Mouse (Mus musculus): ENCODE data around the gene Gm20422. TPM values are rescaled to one million over a fixed set of nuclear protein-coding genes. Genes with fewer than 3 reads are reported as not detected.

The Gm20422 gene
- polyA plus RNA-seq (2015; fragmentation: Nextera tagmentation; extraction: Ambion mirVana): 0.25 TPM in 1 of 2 replicates, not detected in the other

DNA sequence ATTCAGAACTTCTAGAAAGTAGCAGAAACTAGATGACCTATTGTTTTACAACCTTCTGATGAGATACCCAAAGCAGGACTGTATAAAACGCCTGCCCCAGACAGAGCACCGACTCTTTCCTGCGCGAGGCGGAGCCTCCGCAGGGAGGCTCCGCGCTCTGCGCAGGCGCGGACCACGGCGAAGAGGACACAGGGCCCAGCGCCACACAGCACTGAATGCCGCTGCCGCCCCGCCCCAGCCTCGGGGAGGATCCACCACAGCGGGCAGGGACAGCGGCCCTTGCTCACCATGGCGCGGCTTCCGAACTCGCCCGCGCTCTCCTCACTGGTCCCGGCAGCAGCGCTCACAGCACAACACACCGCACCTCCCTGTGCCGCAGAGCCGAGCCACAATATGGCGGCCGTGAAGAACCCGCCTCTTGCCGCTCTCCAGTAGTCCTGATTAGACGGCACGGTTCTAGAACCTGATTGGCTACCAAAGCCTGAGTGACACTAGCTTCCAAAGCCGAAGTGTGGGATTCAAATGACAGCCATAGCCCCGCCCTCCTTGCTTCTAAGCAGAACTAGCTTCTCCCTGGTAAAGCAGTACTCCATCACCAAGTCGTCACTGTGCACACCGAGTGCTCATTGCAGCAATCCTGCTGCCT lies at the start of gene Gm20422:
Gene Gm20422 (minus strand): TSS at position 384 of the 646 bp plus-strand sequence.
- Histone ChIP-seq H3K9me3 (replicated peaks; ENCODE audit: control insufficient read depth, low read length) (no peaks in the 10 kb centered on the region), H3K4me1 (ENCODE audit: control insufficient read depth, insufficient read depth, low read length) (peaks cover 17% of the 10 kb centered on the region), H3K27ac (ENCODE audit: low read length) (peak within 1 kb of the TSS; percentile 99), H3K4me3 (ENCODE audit: low read length) (peak within 1 kb of the TSS; percentile 77), H3K27me3 (ENCODE audit: control insufficient read depth, insufficient read depth, low read length) (no peaks in the 10 kb centered on the region), H3K36me3 (ENCODE audit: control insufficient read depth, insufficient read depth) (no peaks in the 10 kb centered on the region), H3K4me2 (ENCODE audit: low read depth, low read length) (peak within 1 kb of the TSS; percentile 84), H3K9ac (ENCODE audit: low read length) (peak within 1 kb of the TSS; percentile 95)
- ATAC-seq (replicated peaks; ENCODE audit: extremely low read depth, insufficient read depth, low FRiP score): peak; percentile 99
- under 1% methylated on average over 41 of the region's 41 CpGs for WGBS

DNA sequence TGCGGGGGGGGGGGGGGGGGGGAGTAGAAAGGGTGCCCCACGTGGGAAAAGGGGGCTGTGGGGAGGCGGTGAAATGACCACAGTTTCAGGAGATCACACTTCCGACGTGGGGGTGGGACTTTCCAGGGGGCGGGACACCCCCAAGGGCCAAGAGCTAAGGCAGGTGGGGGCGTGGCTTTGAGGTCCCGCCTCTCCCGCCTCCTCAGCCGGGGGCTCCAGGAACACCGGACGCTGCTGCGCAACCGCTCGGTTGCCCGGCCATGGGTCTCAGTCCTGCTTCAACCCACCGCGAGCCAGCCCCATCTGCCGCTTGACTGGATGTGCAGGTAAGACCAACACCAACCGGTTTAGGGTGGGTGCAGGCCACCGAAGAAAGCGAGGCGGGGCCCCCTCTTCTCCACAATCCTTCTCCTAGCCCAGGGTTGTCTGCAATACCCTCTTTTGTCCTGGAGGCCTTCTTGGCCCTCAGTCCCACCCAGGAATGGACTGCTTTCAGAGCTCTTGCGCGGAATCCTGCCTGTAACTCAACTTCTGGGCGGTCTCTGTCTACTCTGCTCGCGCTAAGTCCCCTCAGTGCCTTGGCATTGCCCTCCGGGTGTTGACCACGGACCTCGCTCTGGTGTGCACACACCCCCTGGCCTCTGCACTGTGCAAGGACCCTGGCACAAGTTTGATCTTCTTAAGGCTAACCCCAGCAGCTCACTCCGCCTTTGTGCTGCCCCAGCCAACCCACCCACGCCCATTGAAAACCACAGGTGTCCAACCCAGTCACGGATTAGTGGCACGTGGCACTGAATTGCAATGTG lies 47.9 kb upstream of the Gm20422 start, which contains the start of gene Lpar2:
Gene Lpar2 (plus strand): TSS at position 44 of the 806 bp plus-strand sequence.
- H3K27ac ChIP-seq (ENCODE audit: low read length): peak within 1 kb of the TSS; percentile 42; the same call in 1 of the 2 replicates
- peak within 1 kb of the TSS; percentile 94 for H3K4me2 ChIP-seq (ENCODE audit: low read depth, low read length)
- H3K4me1 ChIP-seq (ENCODE audit: control insufficient read depth, insufficient read depth, low read length): peaks cover 6% of the 10 kb centered on the region; the same call in 1 of the 2 replicates
- 5% methylated on average over 32 of the region's 35 CpGs for WGBS
- H3K4me3 ChIP-seq (ENCODE audit: low read length): peak within 1 kb of the TSS; percentile 65
- ATAC-seq (replicated peaks; ENCODE audit: extremely low read depth, insufficient read depth, low FRiP score): peak; percentile 74
- H3K9me3 ChIP-seq (replicated peaks; ENCODE audit: control insufficient read depth, low read length): no peaks in the 10 kb centered on the region
- no peaks in the 10 kb centered on the region for H3K27me3 ChIP-seq (ENCODE audit: control insufficient read depth, insufficient read depth, low read length)
- H3K36me3 ChIP-seq (ENCODE audit: control insufficient read depth, insufficient read depth): no peaks in the 10 kb centered on the region; the same call in 1 of the 2 replicates
- peak within 1 kb of the TSS; percentile 76 for H3K9ac ChIP-seq (ENCODE audit: low read length)

DNA sequence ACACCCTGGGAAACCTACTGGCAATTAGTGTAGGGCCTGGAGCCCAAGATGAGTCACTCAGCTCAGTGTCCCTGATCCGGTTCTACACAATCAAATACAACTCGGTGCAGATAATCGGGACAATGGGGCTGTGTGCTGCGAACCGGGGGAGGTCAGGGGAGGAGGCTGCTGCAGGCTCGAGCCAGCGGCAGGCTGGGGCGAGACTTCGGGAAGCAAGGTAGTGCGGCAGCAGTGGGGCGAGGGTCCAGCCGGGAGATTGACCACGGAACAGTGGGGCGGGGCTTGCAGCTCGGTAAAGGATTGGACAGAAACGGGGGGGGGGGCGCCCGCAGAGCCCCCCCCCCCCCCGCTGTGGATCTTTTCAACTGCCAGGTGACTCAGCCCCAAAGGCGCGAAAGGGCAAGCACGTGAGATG lies 47.3 kb upstream of the Gm20422 start:
- peak overlapping the region; percentile 94 for H3K4me2 ChIP-seq (ENCODE audit: low read depth, low read length)
- 2% methylated on average over 14 of the region's 22 CpGs for WGBS
- peak; percentile 14; the same call in 1 of the 2 replicates for ATAC-seq (replicated peaks; ENCODE audit: extremely low read depth, insufficient read depth, low FRiP score)
- H3K27me3 ChIP-seq (ENCODE audit: control insufficient read depth, insufficient read depth, low read length): no peaks in the 10 kb centered on the region
- H3K4me3 ChIP-seq (ENCODE audit: low read length): peak overlapping the region; percentile 65
- no peaks in the 10 kb centered on the region; the same call in 1 of the 2 replicates for H3K36me3 ChIP-seq (ENCODE audit: control insufficient read depth, insufficient read depth)
- H3K9me3 ChIP-seq (replicated peaks; ENCODE audit: control insufficient read depth, low read length): no peaks in the 10 kb centered on the region
- peaks cover 6% of the 10 kb centered on the region; the same call in 1 of the 2 replicates for H3K4me1 ChIP-seq (ENCODE audit: control insufficient read depth, insufficient read depth, low read length)
- H3K27ac ChIP-seq (ENCODE audit: low read length): peak overlapping the region; percentile 4; the same call in 1 of the 2 replicates
- H3K9ac ChIP-seq (ENCODE audit: low read length): peak overlapping the region; percentile 76

DNA sequence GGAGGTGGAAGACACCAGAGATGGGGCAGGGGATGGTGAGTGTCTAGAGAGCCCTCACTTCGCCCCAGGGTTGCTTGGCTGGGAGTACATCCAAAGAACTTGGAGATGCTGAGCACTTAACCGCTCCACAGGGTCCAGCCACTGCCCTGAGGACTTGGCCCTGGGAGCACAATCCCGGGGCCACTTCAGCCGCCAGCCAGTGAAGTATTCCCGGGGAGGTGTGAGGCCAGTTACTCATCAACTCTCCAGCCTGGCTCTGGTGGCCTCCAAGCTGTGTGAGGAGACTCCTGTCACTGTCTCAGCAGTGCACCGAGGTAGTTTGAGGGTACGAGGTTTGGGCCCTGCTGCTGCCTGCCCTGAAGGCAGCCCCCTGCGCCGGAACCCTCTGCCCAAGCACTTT lies 45.8 kb upstream of the Gm20422 start:
- no peaks in the 10 kb centered on the region for H3K9me3 ChIP-seq (replicated peaks; ENCODE audit: control insufficient read depth, low read length)
- WGBS: 71% methylated on average over 9 of the region's 9 CpGs

DNA sequence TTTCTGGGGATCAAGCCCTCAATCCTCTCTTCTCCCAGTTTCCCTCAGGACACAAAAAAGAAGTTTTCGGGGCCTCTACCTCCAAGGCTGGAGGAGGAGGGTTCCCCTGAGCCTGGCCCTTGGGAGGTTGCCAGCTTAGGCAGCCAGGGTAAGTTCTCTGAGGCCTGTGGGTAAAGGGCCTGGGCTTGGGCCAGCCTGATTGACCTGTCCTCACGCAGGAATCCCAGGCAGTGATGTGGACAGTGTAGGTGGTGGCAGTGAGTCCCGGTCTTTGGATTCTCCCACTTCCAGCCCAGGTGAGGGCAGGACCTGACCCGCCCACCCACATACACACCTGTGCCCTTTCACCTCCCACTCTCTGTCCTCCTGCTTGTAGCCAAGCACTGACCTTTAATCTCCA lies 40.7 kb upstream of the Gm20422 start:
- H3K36me3 ChIP-seq (ENCODE audit: control insufficient read depth, insufficient read depth): peaks cover 14% of the 10 kb centered on the region
- H3K4me1 ChIP-seq (ENCODE audit: control insufficient read depth, insufficient read depth, low read length): no peaks in the 10 kb centered on the region
- no peak overlapping the region for H3K4me3 ChIP-seq (ENCODE audit: low read length)
- WGBS: 87% methylated on average over 4 of the region's 4 CpGs
- H3K9ac ChIP-seq (ENCODE audit: low read length): no peak overlapping the region
- H3K27ac ChIP-seq (ENCODE audit: low read length): no peak overlapping the region
- no peak overlapping the region for H3K4me2 ChIP-seq (ENCODE audit: low read depth, low read length)
- ATAC-seq (replicated peaks; ENCODE audit: extremely low read depth, insufficient read depth, low FRiP score): no peak
- no peaks in the 10 kb centered on the region; the same call in 1 of the 2 replicates for H3K9me3 ChIP-seq (replicated peaks; ENCODE audit: control insufficient read depth, low read length)
- H3K27me3 ChIP-seq (ENCODE audit: control insufficient read depth, insufficient read depth, low read length): no peaks in the 10 kb centered on the region

More for the DNA sequence above, 45.8 kb upstream of the Gm20422 start:
- peaks cover 6% of the 10 kb centered on the region; the same call in 1 of the 2 replicates for H3K4me1 ChIP-seq (ENCODE audit: control insufficient read depth, insufficient read depth, low read length)
- no peaks in the 10 kb centered on the region; the same call in 1 of the 2 replicates for H3K36me3 ChIP-seq (ENCODE audit: control insufficient read depth, insufficient read depth)
- no peaks in the 10 kb centered on the region for H3K27me3 ChIP-seq (ENCODE audit: control insufficient read depth, insufficient read depth, low read length)
- ATAC-seq (replicated peaks; ENCODE audit: extremely low read depth, insufficient read depth, low FRiP score): no peak
- no peak overlapping the region for H3K9ac ChIP-seq (ENCODE audit: low read length)
- H3K4me3 ChIP-seq (ENCODE audit: low read length): no peak overlapping the region
- no peak overlapping the region for H3K27ac ChIP-seq (ENCODE audit: low read length)
- no peak overlapping the region for H3K4me2 ChIP-seq (ENCODE audit: low read depth, low read length)

DNA sequence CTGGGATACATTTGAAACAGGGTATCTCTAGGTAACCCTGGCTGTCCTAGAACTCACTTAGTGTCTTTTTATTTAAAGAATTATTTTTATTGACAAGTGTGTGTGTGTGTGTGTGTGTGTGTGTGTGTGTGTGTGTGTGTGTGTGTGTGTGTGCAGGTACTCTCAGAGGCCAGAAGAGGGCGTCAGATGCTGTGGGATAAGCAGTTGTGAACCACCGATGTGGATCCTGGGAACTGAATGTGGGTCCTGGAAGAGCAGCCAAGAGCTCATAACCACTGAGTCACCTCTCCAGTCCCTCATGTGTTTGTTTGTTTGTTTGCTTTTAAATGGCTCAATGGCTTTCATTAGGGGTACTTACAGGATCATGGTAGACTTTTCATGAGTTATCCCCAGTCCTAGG lies 40.2 kb upstream of the Gm20422 start:
- no peaks in the 10 kb centered on the region for H3K27me3 ChIP-seq (ENCODE audit: control insufficient read depth, insufficient read depth, low read length)

DNA sequence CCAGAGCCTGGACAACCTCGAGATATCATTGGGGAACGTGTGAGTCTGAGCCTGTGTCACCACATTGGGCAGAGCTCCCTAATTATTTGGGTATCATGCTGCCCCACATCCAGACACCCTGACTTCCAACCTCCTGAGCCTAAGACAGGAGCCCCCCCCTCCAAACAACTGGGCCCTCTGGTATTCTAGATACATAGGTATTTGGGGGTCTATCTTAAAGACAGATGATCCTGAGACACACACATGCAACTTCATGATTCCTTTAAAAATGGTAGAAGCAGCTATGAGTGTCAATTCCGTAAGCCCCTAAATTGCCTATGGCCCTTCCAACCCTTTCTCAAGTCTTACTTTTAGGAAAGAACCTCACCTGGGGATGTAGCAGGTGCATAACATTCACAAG lies 35.1 kb upstream of the Gm20422 start:
- Histone ChIP-seq H3K4me2 (ENCODE audit: low read depth, low read length) (no peak overlapping the region), H3K4me1 (ENCODE audit: control insufficient read depth, insufficient read depth, low read length) (peaks cover 4% of the 10 kb centered on the region), H3K9me3 (replicated peaks; ENCODE audit: control insufficient read depth, low read length) (peaks cover 2% of the 10 kb centered on the region; the same call in 1 of the 2 replicates), H3K4me3 (ENCODE audit: low read length) (no peak overlapping the region), H3K27ac (ENCODE audit: low read length) (no peak overlapping the region), H3K36me3 (ENCODE audit: control insufficient read depth, insufficient read depth) (peaks cover 43% of the 10 kb centered on the region), H3K9ac (ENCODE audit: low read length) (no peak overlapping the region), H3K27me3 (ENCODE audit: control insufficient read depth, insufficient read depth, low read length) (no peaks in the 10 kb centered on the region)
- no peak for ATAC-seq (replicated peaks; ENCODE audit: extremely low read depth, insufficient read depth, low FRiP score)
- WGBS: 49% methylated on average over 3 of the region's 3 CpGs

More for the DNA sequence above, 40.2 kb upstream of the Gm20422 start:
- no peak overlapping the region for H3K4me3 ChIP-seq (ENCODE audit: low read length)
- ATAC-seq (replicated peaks; ENCODE audit: extremely low read depth, insufficient read depth, low FRiP score): no peak
- 89% methylated on average over 2 of the region's 2 CpGs for WGBS
- H3K4me2 ChIP-seq (ENCODE audit: low read depth, low read length): no peak overlapping the region
- H3K4me1 ChIP-seq (ENCODE audit: control insufficient read depth, insufficient read depth, low read length): no peaks in the 10 kb centered on the region
- no peak overlapping the region for H3K9ac ChIP-seq (ENCODE audit: low read length)
- peaks cover 2% of the 10 kb centered on the region; the same call in 1 of the 2 replicates for H3K9me3 ChIP-seq (replicated peaks; ENCODE audit: control insufficient read depth, low read length)
- H3K27ac ChIP-seq (ENCODE audit: low read length): no peak overlapping the region
- H3K36me3 ChIP-seq (ENCODE audit: control insufficient read depth, insufficient read depth): peaks cover 14% of the 10 kb centered on the region

DNA sequence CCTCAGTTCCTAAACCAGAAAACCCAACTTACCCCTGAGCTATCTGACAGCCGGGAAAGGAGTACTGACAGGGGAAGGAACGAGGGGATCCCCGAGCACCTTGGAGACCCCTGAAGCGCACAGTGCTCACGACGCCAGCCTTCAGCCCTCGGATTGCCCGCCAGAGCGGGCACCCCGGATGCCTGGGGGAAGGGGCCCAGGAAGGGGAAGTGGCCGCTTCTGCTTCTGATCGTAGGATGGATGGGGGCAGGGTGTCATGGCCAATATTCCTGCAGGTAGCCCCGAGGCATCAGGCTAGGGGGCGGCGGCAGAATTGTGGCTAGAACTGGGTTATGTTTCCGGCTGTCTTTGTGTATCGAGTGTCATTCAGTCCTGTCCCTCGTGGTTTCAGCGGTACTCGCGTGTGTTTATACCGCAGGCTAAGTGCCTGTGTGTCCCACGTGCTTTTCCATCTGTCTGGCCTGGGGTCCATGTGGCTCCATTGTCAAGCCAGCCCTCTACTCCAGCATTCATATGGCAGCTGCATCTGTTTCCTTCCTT lies 34.2 kb upstream of the Gm20422 start:
- peak overlapping the region; percentile 81 for H3K4me2 ChIP-seq (ENCODE audit: low read depth, low read length)
- WGBS: under 1% methylated on average over 23 of the region's 23 CpGs
- peaks cover 4% of the 10 kb centered on the region for H3K4me1 ChIP-seq (ENCODE audit: control insufficient read depth, insufficient read depth, low read length)
- no peak overlapping the region for H3K27ac ChIP-seq (ENCODE audit: low read length)
- peak overlapping the region; percentile 60 for H3K4me3 ChIP-seq (ENCODE audit: low read length)
- peaks cover 2% of the 10 kb centered on the region; the same call in 1 of the 2 replicates for H3K9me3 ChIP-seq (replicated peaks; ENCODE audit: control insufficient read depth, low read length)
- ATAC-seq (replicated peaks; ENCODE audit: extremely low read depth, insufficient read depth, low FRiP score): peak; percentile 59
- H3K36me3 ChIP-seq (ENCODE audit: control insufficient read depth, insufficient read depth): peaks cover 47% of the 10 kb centered on the region
- H3K9ac ChIP-seq (ENCODE audit: low read length): peak overlapping the region; percentile 66
- H3K27me3 ChIP-seq (ENCODE audit: control insufficient read depth, insufficient read depth, low read length): no peaks in the 10 kb centered on the region
